Mouse (Mus musculus) heart, adult 2 months (tissue): ENCODE results near the gene Olfr183.

Experiments used
- CTCF ChIP-seq: fragments of 200-600 bp; IDR thresholded peaks from 2 replicates; pipeline ENCODE4 v1.8.1; 2022; ENCODE audit warnings: antibody characterized with exemption, mild to moderate bottlenecking, moderate library complexity
- EP300 ChIP-seq: fragments of 200-500 bp; IDR thresholded peaks from 2 replicates; pipeline ENCODE4 v1.6.1; 2011; ENCODE audit warnings: low read depth, low read length, control low read depth; ENCODE audit not compliant: insufficient read depth

DNA sequence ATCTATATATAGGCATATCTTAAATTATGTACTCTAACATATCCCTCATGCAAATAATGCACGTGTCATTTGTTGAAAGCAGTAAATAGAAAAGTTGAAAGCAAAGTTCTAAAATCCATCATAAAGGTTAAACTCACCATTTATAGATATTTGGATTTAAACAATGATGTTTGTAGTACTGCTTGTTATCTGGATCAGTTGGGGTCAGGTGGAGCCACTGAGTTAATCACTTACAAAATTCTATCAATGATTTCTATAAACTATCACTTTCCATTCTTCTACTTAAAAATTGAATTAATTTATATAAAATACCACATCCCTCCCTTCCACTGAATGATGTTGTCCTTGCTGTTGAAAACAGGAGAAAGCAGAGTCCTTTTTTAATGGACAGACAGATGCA lies 53.7 kb downstream of the Olfr183 start:
- TF ChIP-seq CTCF (no peak), EP300 (no peak)
